Mouse (Mus musculus) stomach, postnatal 0 days (tissue): Measurements from ENCODE around the gene Fars2.

Source experiments
- CTCF ChIP-seq: IDR thresholded peaks from 2 replicates; pipeline ENCODE4 v1.5.1; 2016; ENCODE audit warnings: antibody characterized with exemption, low read depth, mild to moderate bottlenecking, moderate library complexity
- EP300 ChIP-seq: optimal IDR thresholded peaks from 2 replicates; pipeline ENCODE3; 2016; ENCODE audit warnings: antibody characterized with exemption

GRCm38 (mm10) chr13:36554743-36555142, 437.5 kb downstream of the Fars2 start:
- TF ChIP-seq CTCF (no peak), EP300 (no peak)
